Comparison of ENCODE assay signal across 25 mouse cellular contexts in genomic region chr11:119814035-119814558, GRCm38 (mm10).
"Had no signal": no experiment of that assay in that cellular context is flagged by ENCODE, and none has a peak within 500 bp of the region (broad histone marks: within the 10 kb centered on the region; RNA-seq: fewer than 3 reads in every experiment).

No protein-coding gene starts in this region.

- H3K4me3 ChIP-seq: heart, adult 2 months; heart, embryonic 12.5 days; hindbrain, embryonic 10.5 days; hindbrain, embryonic 12.5 days; kidney, embryonic 15.5 days; limb, embryonic 10.5 days; limb, embryonic 12.5 days had no signal

- ATAC-seq: hindbrain, embryonic 16.5 days; inflammation-experienced regulatory T-cells, adult 6 months; intestine, embryonic 16.5 days had no signal

- H3K9me3 ChIP-seq: heart, embryonic 12.5 days; hindbrain, embryonic 10.5 days; hindbrain, embryonic 12.5 days; kidney, embryonic 15.5 days; limb, embryonic 10.5 days; limb, embryonic 12.5 days had no signal

- H3K9ac ChIP-seq: heart, embryonic 12.5 days; hindbrain, embryonic 12.5 days; hindbrain, embryonic 14.5 days; kidney, embryonic 15.5 days; limb, embryonic 12.5 days had no signal

- H3K4me1 ChIP-seq: kidney, embryonic 15.5 days had no signal

- H3K27me3 ChIP-seq: heart, embryonic 12.5 days; hindbrain, embryonic 12.5 days; kidney, embryonic 15.5 days had no signal

- H3K27ac ChIP-seq: heart, adult 2 months; hindbrain, embryonic 10.5 days; hindbrain, embryonic 12.5 days; hindbrain, embryonic 14.5 days; kidney, embryonic 15.5 days; kidney, postnatal 0 days; limb, embryonic 10.5 days; limb, embryonic 12.5 days had no signal

- DNase-seq: gastrocnemius, postnatal 14 days; gastrocnemius, postnatal 36 days; heart, adult 11 months; heart, adult 2 months; heart, postnatal 10 days; heart, postnatal 4 days; kidney, adult 11 months; kidney, adult 2 months; kidney, adult 9 months; kidney, postnatal 14 days; kidney, postnatal 36 days; layer of hippocampus, adult 9-11 months; layer of hippocampus, postnatal 36 days; liver had no signal
